11 mouse cellular contexts compared by ENCODE assay signal in genomic region chr16:72614898-72615297, GRCm38 (mm10).
DNase-seq lines count a peak whose midpoint lies in the region; ATAC-seq and TF ChIP-seq lines count a peak whose summit lies in the region.
"Had no signal": no experiment of that assay in that cellular context is flagged by ENCODE, and none has a peak within 500 bp of the region (broad histone marks: within the 10 kb centered on the region; RNA-seq: fewer than 3 reads in every experiment).

No protein-coding gene starts in this region.

- H3K4me3 ChIP-seq in kidney, embryonic 14.5 days (ENCODE audit: low read length): no peak overlapping the region
- H3K4me3 ChIP-seq in E14TG2a.4 (replicated peaks; ENCODE audit: low read length): no peak overlapping the region
- H3K4me3 ChIP-seq: liver, embryonic 13.5 days; stomach, embryonic 15.5 days had no signal

- peak; percentile 46 for TF ChIP-seq CTCF in E14TG2a.4 (conservative IDR thresholded peaks at IDR 0.05; ENCODE audit: low read length)

- H3K4me1 ChIP-seq in kidney, embryonic 14.5 days (ENCODE audit: control insufficient read depth, insufficient read depth, low read length): no peaks in the 10 kb centered on the region
- H3K4me1 ChIP-seq in E14TG2a.4 (replicated peaks; ENCODE audit: low read depth, low read length): peaks cover 3% of the 10 kb centered on the region; the same call in 1 of the 2 replicates
- H3K4me1 ChIP-seq: liver, embryonic 13.5 days; stomach, embryonic 15.5 days had no signal

- H3K9me3 ChIP-seq in kidney, embryonic 14.5 days (ENCODE audit: control insufficient read depth, low read length): no peaks in the 10 kb centered on the region
- no peaks in the 10 kb centered on the region for H3K9me3 ChIP-seq in E14TG2a.4 (ENCODE audit: low read length)
- H3K9me3 ChIP-seq: liver, embryonic 13.5 days; stomach, embryonic 15.5 days had no signal

- ATAC-seq in kidney, embryonic 14.5 days (ENCODE audit: low FRiP score, low TSS enrichment): peak; percentile 87; the same call in 1 of the 2 replicates

- 13% methylated on average over 1 of the region's 1 CpGs for WGBS in kidney, embryonic 14.5 days

- no peak for DNase-seq in kidney, adult 9 months
- DNase-seq in brain, adult 2 months (ENCODE audit: low read depth, low spot score): peak; percentile 57
- peak; percentile 32 for DNase-seq in lung, postnatal 36 days
- no peak for DNase-seq in adrenal gland, adult 2 months
- no peak for DNase-seq in frontal cortex, postnatal 10 days (ENCODE audit: low spot score in 2 of 2)
- DNase-seq: cerebellum, postnatal 25 days; kidney, adult 8-10 months; liver, embryonic 13.5 days had no signal

- no peaks in the 10 kb centered on the region for H3K27me3 ChIP-seq in kidney, embryonic 14.5 days (ENCODE audit: control insufficient read depth, insufficient read depth, low read length)
- H3K27me3 ChIP-seq in E14TG2a.4 (ENCODE audit: insufficient read depth, low read length): no peaks in the 10 kb centered on the region
- H3K27me3 ChIP-seq: liver, embryonic 13.5 days; stomach, embryonic 15.5 days had no signal

- H3K4me2 ChIP-seq in kidney, embryonic 14.5 days (replicated peaks; ENCODE audit: low read depth, low read length): no peak overlapping the region
- H3K4me2 ChIP-seq: liver, embryonic 13.5 days; stomach, embryonic 15.5 days had no signal

- H3K9ac ChIP-seq in kidney, embryonic 14.5 days (ENCODE audit: low read depth, low read length): no peak overlapping the region
- H3K9ac ChIP-seq: liver, embryonic 13.5 days; stomach, embryonic 15.5 days had no signal

- H3K36me3 ChIP-seq in kidney, embryonic 14.5 days (ENCODE audit: control insufficient read depth, insufficient read depth, low read length): no peaks in the 10 kb centered on the region
- H3K36me3 ChIP-seq in E14TG2a.4 (ENCODE audit: insufficient read depth, low read length): no peaks in the 10 kb centered on the region
- H3K36me3 ChIP-seq: liver, embryonic 13.5 days; stomach, embryonic 15.5 days had no signal

- no peak overlapping the region for H3K27ac ChIP-seq in kidney, embryonic 14.5 days (ENCODE audit: low read depth, low read length)
- H3K27ac ChIP-seq: liver, embryonic 13.5 days; stomach, embryonic 15.5 days had no signal

Comparison
In these comparisons a context has a peak if more than half of its experiments do, and no peak if none do; other contexts are left out.
1. DNase-seq: peak in brain, adult 2 months (single experiment) and lung, postnatal 36 days (single experiment); none in kidney, adult 9 months (single experiment), adrenal gland, adult 2 months (single experiment) and frontal cortex, postnatal 10 days (0 of 2).